Comparison of ENCODE assay signal across 19 mouse cellular contexts in the genomic region with DNA sequence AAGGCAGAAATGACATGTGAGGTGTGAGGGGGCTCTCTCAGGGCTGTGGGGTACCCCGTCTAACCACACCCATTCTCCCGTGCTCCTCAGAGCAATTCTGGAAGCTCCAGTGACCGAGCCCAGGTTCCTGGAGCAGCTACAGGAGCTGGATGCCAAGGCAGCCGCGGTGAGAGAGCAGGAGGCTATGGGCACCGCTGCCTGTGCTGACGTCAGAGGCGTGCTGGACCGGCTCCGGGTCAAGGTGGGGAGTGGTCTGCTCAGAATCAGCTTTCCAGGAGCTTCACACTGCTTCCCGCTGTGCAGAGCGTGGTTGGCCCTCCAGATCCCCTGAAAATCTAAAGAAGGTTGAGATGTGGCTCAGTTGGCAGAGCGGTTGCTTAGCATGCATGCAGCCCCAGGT.
"Had no signal": no experiment of that assay in that cellular context is flagged by ENCODE, and none has a peak within 500 bp of the region (broad histone marks: within the 10 kb centered on the region; RNA-seq: fewer than 3 reads in every experiment).

No protein-coding gene starts in this region.

- H3K9me3 ChIP-seq: limb, embryonic 10.5 days; limb, embryonic 13.5 days; liver, embryonic 12.5 days; liver, embryonic 15.5 days; lung, embryonic 15.5 days; megakaryocyte, embryonic 14.5 days; midbrain, embryonic 12.5 days; midbrain, embryonic 15.5 days; neural tube, embryonic 12.5 days; neural tube, embryonic 15.5 days had no signal

- DNase-seq: kidney, adult 2 months; kidney, postnatal 36 days; layer of hippocampus, adult 9-11 months; liver; lung, adult 18-20 months; lung, postnatal 10 days; lung, postnatal 36 days; thymus, postnatal 25 days had no signal

- H3K27ac ChIP-seq: kidney, postnatal 0 days; limb, embryonic 10.5 days; limb, embryonic 13.5 days; liver, embryonic 12.5 days; liver, embryonic 15.5 days; lung, embryonic 15.5 days; midbrain, embryonic 12.5 days; midbrain, embryonic 15.5 days; neural tube, embryonic 12.5 days; neural tube, embryonic 15.5 days had no signal

- H3K27me3 ChIP-seq: limb, embryonic 13.5 days; liver, embryonic 12.5 days; liver, embryonic 15.5 days; lung, embryonic 15.5 days; megakaryocyte, embryonic 14.5 days; midbrain, embryonic 12.5 days; midbrain, embryonic 15.5 days; neural tube, embryonic 12.5 days; neural tube, embryonic 15.5 days had no signal

- H3K4me3 ChIP-seq: limb, embryonic 10.5 days; limb, embryonic 13.5 days; liver, embryonic 12.5 days; liver, embryonic 15.5 days; lung, embryonic 15.5 days; megakaryocyte, embryonic 14.5 days; midbrain, embryonic 12.5 days; midbrain, embryonic 15.5 days; neural tube, embryonic 12.5 days; neural tube, embryonic 15.5 days had no signal
